Mouse (Mus musculus) lung, embryonic 15.5 days (tissue): ENCODE data around the gene 4930544G11Rik. TPM values are rescaled to one million over a fixed set of nuclear protein-coding genes. Genes with fewer than 3 reads are reported as not detected.

Experiments used
- ATAC-seq: fragments of 200-750 bp; cut with Nextera tagmentation; 2 replicates; pipeline ENCODE4 v1.8.0; 2017; ENCODE audit warnings: moderate number of reproducible peaks, borderline replicate concordance; ENCODE audit not compliant: low FRiP score, low TSS enrichment; ENCODE audit errors: extremely low read depth
- H3K27ac ChIP-seq: fragments of 300-500 bp; sonication (generic); 2 replicates; pipeline ENCODE4 v1.5.1; 2015; ENCODE audit warnings: moderate library complexity, mild to moderate bottlenecking, inconsistent platforms
- H3K27me3 ChIP-seq: fragments of 300-500 bp; sonication (generic); 2 replicates; pipeline ENCODE4 v1.6.1; 2015; ENCODE audit warnings: inconsistent platforms
- H3K36me3 ChIP-seq: fragments of 300-500 bp; sonication (generic); 2 replicates; pipeline ENCODE4 v1.6.1; 2015; ENCODE audit warnings: inconsistent platforms
- H3K4me1 ChIP-seq: fragments of 300-500 bp; sonication (generic); 2 replicates; pipeline ENCODE4 v1.6.1; 2015; ENCODE audit warnings: inconsistent platforms
- H3K4me2 ChIP-seq: fragments of 300-500 bp; sonication (generic); 2 replicates; pipeline ENCODE4 v1.6.1; 2015; ENCODE audit warnings: inconsistent platforms, mild to moderate bottlenecking, moderate library complexity
- H3K4me3 ChIP-seq: fragments of 300-500 bp; sonication (generic); 2 replicates; pipeline ENCODE4 v1.5.1; 2015; ENCODE audit warnings: mild to moderate bottlenecking, inconsistent platforms
- H3K9ac ChIP-seq: fragments of 300-500 bp; sonication (generic); 2 replicates; pipeline ENCODE4 v1.6.1; 2015; ENCODE audit warnings: inconsistent platforms
- H3K9me3 ChIP-seq: fragments of 300-500 bp; sonication (generic); 2 replicates; pipeline ENCODE4 v1.6.1; 2016; ENCODE audit warnings: inconsistent platforms
- WGBS: fragments of 180-500 bp; shearing (Covaris S2); methylation state at CpG from one replicate; pipeline ENCODE4 v1.1.7; 2015; 5-methylcytosine and 5-hydroxymethylcytosine counted together
- polyA plus RNA-seq: library from polyadenylated mRNA; unstranded; fragments of >200 nt; fragmentation: Nextera tagmentation; extraction: Ambion mirVana; gene quantifications from 2 replicates; pipeline ENCODE4 v1.2.1, GENCODE M21; 2015

4930544G11Rik gene
- not detected in 2 replicates for polyA plus RNA-seq

DNA sequence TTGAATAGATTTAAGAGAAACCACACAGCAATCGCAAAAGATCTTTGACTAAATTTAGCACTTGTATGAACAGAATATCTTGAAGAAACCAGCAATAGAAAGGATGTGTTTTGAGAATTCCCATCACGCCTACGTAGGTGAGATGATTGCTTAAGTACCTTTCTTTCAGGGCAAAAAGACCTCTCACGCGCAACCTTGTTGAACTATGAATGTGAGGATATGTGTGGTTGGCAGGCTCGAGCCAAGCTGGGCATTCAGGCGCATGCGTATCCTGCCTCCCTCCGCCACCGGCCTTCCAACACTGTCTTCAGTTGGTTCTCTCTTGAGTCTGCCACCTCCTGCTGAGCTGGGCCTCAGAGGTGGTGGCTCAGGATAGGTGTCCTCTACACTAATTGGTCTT, at the start of gene 4930544G11Rik:
4930544G11Rik (plus strand) TSS at position 301 of the 400 bp plus-strand sequence.
- H3K36me3 ChIP-seq: no peaks in the 10 kb centered on the region
- no peak within 1 kb of the TSS for H3K9ac ChIP-seq
- H3K4me3 ChIP-seq: no peak within 1 kb of the TSS
- WGBS: 96% methylated on average over 10 of the region's 10 CpGs
- no peaks in the 10 kb centered on the region for H3K9me3 ChIP-seq
- no peak within 1 kb of the TSS for H3K4me2 ChIP-seq
- H3K4me1 ChIP-seq: no peaks in the 10 kb centered on the region
- no peak for ATAC-seq
- no peaks in the 10 kb centered on the region for H3K27me3 ChIP-seq
- no peak within 1 kb of the TSS for H3K27ac ChIP-seq

DNA sequence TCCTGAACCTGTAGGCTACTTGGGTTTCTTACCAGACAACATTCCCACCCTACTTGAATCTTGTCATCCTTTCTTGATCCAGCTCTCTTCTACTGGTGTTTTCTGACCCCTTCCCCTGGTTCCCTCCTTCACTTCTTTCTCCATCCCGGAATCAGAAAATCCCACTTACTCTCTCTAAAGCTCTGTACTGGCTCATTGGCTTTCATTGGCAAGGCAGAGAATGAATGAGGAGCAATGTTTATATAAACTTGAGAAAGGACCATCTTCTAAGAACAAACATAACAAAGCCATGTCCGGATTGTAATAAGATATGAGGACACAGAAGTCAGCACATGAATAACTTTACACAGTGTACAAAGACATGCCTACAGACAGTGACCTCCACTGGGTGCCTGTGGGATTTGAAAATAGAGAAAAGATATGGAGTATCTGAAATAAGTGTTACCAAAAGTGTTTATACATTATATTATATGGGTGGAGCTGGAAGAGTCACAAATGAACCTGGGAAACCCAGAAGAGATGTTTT, 45.7 kb upstream of the 4930544G11Rik start:
- Histone ChIP-seq H3K4me3 (no peak overlapping the region), H3K27ac (no peak overlapping the region), H3K36me3 (peaks cover 14% of the 10 kb centered on the region; the same call in 1 of the 2 replicates), H3K9ac (no peak overlapping the region), H3K9me3 (no peaks in the 10 kb centered on the region), H3K4me2 (no peak overlapping the region), H3K27me3 (no peaks in the 10 kb centered on the region), H3K4me1 (no peaks in the 10 kb centered on the region)
- WGBS: 53% methylated on average over 2 of the region's 2 CpGs
- no peak for ATAC-seq

DNA sequence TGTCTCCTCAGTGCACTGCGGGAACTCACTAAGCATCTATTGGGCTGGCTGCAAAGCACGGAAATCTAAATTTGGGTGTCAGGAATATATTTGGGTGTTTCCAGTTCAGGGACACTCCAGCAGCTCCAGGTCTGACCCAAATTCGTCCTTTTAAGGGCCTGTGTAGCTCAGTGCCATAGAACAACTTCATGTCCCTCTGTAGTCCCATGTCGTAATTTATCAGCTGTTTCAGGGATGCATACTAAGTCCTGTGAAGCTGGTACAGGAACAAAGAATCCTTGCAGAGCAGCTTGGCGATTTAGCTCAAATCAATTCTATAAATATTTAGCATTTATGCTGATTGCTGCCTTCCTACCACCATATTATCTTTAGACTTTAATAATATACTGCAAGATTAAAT, 37.0 kb upstream of the 4930544G11Rik start:
- ATAC-seq: no peak
- Histone ChIP-seq H3K4me2 (no peak overlapping the region), H3K4me1 (no peaks in the 10 kb centered on the region), H3K9me3 (no peaks in the 10 kb centered on the region), H3K27ac (no peak overlapping the region), H3K36me3 (no peaks in the 10 kb centered on the region), H3K9ac (no peak overlapping the region), H3K4me3 (no peak overlapping the region), H3K27me3 (no peaks in the 10 kb centered on the region)
- 74% methylated on average over 5 of the region's 5 CpGs for WGBS

DNA sequence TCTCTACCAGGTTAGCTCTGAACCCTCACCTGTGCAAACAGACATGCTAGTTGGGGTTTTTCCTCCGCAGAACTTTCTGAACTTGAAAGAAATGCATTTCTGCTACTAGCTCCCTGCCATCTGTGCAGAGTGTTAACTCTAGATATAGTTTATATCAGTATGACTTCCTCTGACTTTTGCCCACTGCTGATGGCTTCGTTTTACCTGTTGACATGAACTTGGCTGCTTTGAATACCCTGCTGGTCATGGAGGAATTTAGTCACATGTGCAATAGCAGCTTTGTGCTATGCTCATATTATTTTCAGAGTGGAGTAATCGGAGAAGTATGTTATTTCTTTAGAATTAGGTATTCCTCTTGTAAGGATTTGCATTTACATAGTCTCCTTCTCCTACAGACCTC, 30.7 kb upstream of the 4930544G11Rik start:
- Histone ChIP-seq H3K36me3 (no peaks in the 10 kb centered on the region), H3K9me3 (no peaks in the 10 kb centered on the region), H3K27me3 (no peaks in the 10 kb centered on the region), H3K27ac (no peak overlapping the region), H3K4me2 (no peak overlapping the region), H3K4me3 (no peak overlapping the region), H3K4me1 (no peaks in the 10 kb centered on the region), H3K9ac (no peak overlapping the region)
- 69% methylated on average over 3 of the region's 3 CpGs for WGBS
- ATAC-seq: no peak

DNA sequence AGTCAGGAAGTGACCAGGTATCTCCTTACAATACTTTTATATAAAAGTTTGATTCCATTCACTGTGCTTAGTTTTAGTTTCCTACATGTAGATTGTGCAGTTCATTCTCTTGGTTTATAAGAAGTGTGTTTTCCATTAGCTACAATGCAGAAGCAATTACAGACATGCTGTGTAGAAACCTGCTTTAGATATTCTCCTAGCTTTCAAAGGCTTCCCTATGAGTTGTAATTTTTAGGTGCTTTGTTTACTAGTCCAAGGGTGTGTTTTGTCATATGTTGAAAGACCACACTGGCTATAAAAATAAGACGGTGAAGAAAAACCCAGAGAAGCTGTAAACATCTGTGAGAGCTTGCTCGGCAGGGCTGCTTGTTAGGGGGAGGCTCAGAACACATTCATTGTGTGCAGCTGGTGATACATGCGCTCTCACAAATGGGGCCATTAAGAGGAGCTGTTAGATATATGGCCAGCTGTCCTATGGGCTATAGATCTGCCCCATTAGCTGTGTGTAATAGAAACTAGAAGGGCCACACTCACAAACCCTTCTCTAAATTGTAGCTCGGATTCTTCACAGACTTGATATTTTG, 28.8 kb upstream of the 4930544G11Rik start:
- WGBS: 63% methylated on average over 4 of the region's 4 CpGs
- H3K4me1 ChIP-seq: no peaks in the 10 kb centered on the region
- H3K4me2 ChIP-seq: no peak overlapping the region
- no peaks in the 10 kb centered on the region for H3K36me3 ChIP-seq
- H3K9ac ChIP-seq: no peak overlapping the region
- no peak overlapping the region for H3K27ac ChIP-seq
- no peak overlapping the region for H3K4me3 ChIP-seq
- H3K27me3 ChIP-seq: no peaks in the 10 kb centered on the region
- H3K9me3 ChIP-seq: no peaks in the 10 kb centered on the region
- no peak for ATAC-seq

DNA sequence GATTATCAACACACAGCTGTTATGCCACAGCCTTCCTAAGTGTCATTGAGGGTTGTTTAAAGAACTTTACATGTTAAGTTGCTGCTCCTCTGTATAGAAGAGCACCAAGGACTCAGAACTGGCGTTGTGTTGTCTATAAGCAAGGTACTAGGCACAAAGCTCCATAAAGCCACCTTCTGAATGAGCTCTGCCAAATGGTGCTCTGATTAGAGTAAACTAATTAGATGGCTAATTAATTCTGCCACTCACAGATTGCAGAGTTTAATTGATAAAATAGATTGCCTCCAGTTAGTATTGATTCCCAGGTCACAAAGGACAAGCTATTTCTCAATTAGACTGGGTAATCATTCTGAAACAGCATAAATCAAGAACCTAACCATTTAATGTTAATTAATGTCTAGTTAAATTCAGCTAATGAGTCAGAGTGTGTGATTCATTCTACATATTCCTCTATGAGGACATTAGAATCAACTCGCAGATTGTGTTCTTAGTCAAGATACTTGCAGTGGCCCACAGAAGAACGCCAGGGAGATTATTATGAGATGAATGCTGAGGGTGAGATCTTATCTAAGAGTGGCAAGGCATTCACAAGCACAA, 26.6 kb upstream of the 4930544G11Rik start:
- H3K27me3 ChIP-seq: no peaks in the 10 kb centered on the region
- no peak overlapping the region for H3K9ac ChIP-seq
- H3K36me3 ChIP-seq: no peaks in the 10 kb centered on the region
- H3K9me3 ChIP-seq: no peaks in the 10 kb centered on the region
- H3K27ac ChIP-seq: no peak overlapping the region
- ATAC-seq: no peak
- no peak overlapping the region for H3K4me3 ChIP-seq
- no peak overlapping the region for H3K4me2 ChIP-seq
- WGBS: 74% methylated on average over 3 of the region's 3 CpGs
- no peaks in the 10 kb centered on the region for H3K4me1 ChIP-seq

DNA sequence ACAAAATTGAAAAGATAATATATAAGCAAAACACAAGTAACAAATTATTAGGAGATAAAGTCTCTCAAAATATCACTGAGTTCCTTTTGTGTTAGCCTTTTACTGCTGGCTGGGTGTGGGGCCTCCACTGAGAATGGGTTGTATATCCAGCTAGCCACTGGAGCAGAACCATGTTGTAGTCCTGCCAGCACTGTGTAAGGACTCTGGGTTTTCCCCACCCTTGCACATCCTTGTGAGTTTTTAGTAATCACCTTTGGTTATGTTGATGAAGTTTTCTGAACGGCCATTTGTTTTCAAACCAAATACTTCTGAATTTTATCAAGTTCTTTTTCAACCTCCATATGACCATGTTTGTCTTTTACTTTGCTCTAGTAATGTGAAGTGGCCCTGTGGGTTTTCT, 21.9 kb upstream of the 4930544G11Rik start:
- whole genome bisulfite sequencing: 76% methylated on average over 1 of the region's 1 CpGs
- H3K9ac ChIP-seq: no peak overlapping the region
- no peak overlapping the region for H3K4me3 ChIP-seq
- H3K36me3 ChIP-seq: no peaks in the 10 kb centered on the region
- H3K4me2 ChIP-seq: no peak overlapping the region
- no peak overlapping the region for H3K27ac ChIP-seq
- ATAC-seq: no peak
- H3K9me3 ChIP-seq: no peaks in the 10 kb centered on the region
- no peaks in the 10 kb centered on the region for H3K27me3 ChIP-seq
- H3K4me1 ChIP-seq: 0 out of 2 replicates have a peak, but pooled peaks cover 3% of the 10 kb centered on the region

DNA sequence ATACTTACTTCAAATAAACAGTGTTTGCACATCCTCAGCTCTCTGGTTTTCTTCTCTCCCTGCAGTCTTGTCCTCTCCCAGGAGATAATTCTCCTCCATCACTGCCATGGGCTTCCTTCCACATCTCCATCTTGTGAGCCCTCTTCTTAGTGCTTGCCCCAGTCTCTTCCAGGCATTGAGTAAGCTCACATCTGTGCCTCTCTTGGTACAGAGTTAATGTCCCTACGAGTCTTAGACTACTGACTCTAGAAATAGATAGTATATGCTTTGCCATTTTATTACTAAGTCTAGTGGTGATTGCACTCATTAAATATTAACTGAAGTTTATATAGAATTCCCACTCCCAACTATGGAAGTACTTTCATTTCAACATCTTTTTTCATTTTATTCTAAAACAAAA, 19.6 kb upstream of the 4930544G11Rik start:
- Histone ChIP-seq H3K27ac (no peak overlapping the region), H3K36me3 (no peaks in the 10 kb centered on the region), H3K4me3 (no peak overlapping the region), H3K4me2 (no peak overlapping the region), H3K4me1 (0 out of 2 replicates have a peak, but pooled peaks cover 6% of the 10 kb centered on the region), H3K27me3 (no peaks in the 10 kb centered on the region), H3K9ac (no peak overlapping the region), H3K9me3 (no peaks in the 10 kb centered on the region)
- ATAC-seq: no peak
- WGBS: 72% methylated on average over 1 of the region's 1 CpGs

DNA sequence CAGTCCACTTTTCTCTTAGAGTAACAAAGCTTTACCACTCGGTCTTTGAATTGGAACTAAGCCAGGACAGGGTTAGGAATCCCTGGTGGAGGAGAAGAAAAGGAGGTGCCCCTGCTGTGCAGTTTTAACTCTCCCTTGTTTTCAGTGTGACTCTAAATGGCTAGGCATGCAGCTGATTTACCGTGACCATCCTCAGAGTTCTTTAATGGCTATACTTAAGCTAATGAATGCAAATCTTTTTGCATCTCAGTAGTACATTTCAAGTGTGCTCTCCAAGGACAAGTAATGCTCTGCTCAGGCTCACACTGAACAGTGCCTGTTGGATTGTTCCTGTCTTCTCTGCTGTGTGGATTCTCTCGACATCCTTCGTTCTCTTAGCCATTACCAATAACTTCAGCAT, 19.2 kb upstream of the 4930544G11Rik start:
- no peak for ATAC-seq
- Histone ChIP-seq H3K4me3 (no peak overlapping the region), H3K27me3 (no peaks in the 10 kb centered on the region), H3K4me2 (no peak overlapping the region), H3K9me3 (no peaks in the 10 kb centered on the region), H3K27ac (no peak overlapping the region), H3K9ac (no peak overlapping the region), H3K4me1 (0 out of 2 replicates have a peak, but pooled peaks cover 6% of the 10 kb centered on the region), H3K36me3 (no peaks in the 10 kb centered on the region)
- WGBS: 56% methylated on average over 4 of the region's 4 CpGs

DNA sequence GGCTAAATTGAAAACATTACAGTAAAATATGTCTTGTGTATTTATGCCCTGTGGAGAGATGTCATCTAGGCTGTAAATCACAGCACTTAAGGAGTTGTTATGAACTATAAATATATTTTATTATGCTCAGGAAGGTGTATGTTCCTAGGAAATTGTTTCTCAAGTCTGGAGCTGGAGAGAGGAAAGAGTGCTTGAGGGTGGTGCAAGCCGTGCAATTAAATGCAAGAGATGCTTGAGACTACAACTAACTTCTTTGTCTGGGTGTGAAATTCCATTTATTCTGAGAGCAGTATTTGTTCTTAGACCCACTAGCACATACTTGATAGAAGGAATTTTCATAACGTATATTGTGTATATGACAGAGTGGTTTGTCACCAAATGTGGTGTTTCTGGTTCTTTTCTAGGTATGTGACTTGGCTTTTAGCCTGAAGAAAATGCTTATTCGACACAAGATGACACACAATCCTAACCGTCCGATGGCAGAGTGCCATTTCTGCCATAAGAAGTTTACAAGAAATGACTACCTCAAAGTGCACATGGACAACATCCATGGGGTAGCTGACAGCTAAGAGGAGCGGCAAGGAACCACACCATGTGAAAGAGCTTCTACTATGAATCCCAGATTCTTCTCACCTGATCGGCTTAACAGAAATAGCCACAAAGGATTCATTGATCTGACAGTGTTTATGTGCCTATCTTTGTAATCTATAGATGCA, 16.7 kb upstream of the 4930544G11Rik start:
- no peak overlapping the region for H3K4me2 ChIP-seq
- H3K27ac ChIP-seq: peak overlapping the region; percentile 37
- H3K36me3 ChIP-seq: no peaks in the 10 kb centered on the region
- H3K27me3 ChIP-seq: no peaks in the 10 kb centered on the region
- no peak overlapping the region for H3K9ac ChIP-seq
- H3K4me1 ChIP-seq: 0 out of 2 replicates have a peak, but pooled peaks cover 6% of the 10 kb centered on the region
- ATAC-seq: peak; percentile 57; the same call in 1 of the 2 replicates
- WGBS: 39% methylated on average over 7 of the region's 7 CpGs
- no peak overlapping the region for H3K4me3 ChIP-seq
- H3K9me3 ChIP-seq: no peaks in the 10 kb centered on the region

DNA sequence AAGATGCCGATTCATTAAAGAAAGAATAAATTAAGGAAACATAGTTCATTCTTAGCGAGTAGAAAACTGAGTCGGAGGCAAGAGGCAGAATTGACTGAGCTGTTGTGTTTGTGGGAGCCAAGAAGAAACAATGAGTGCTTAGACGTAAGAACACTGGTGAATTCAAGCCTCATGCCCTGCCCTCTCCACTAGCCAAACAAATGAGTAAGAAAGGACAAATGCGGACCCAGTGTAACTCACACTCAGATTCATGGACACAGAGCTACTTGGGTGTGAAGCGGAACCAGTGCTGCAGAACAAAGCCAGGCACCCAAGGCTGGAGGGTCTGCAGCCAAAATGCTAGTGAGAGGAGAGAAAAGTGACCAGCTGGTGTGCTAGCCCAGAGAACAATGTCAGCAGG, 1.9 kb upstream of the 4930544G11Rik start:
- H3K36me3 ChIP-seq: no peaks in the 10 kb centered on the region
- H3K27ac ChIP-seq: no peak overlapping the region
- no peaks in the 10 kb centered on the region for H3K9me3 ChIP-seq
- WGBS: 80% methylated on average over 6 of the region's 6 CpGs
- no peak for ATAC-seq
- H3K4me1 ChIP-seq: no peaks in the 10 kb centered on the region
- H3K27me3 ChIP-seq: no peaks in the 10 kb centered on the region
- H3K4me2 ChIP-seq: no peak overlapping the region
- no peak overlapping the region for H3K9ac ChIP-seq
- no peak overlapping the region for H3K4me3 ChIP-seq
